Mouse (Mus musculus): Measurements from ENCODE around the gene Bcl2l12. TPM values are rescaled to one million over a fixed set of nuclear protein-coding genes. Genes with fewer than 3 reads are reported as not detected.

Bcl2l12 gene
- polyA plus RNA-seq, 1 experiment from 2014 or later: 19.7 TPM

- Histone ChIP-seq H3K36me3 (peaks cover 34% of the 10 kb centered on the region), H3K9ac (peak overlapping the region; percentile 97), H3K27ac (peak overlapping the region; percentile 89), H3K9me3 (no peaks in the 10 kb centered on the region), H3K4me2 (peak overlapping the region; percentile 85), H3K4me3 (peak overlapping the region; percentile 91), H3K4me1 (replicated peaks) (peaks cover 47% of the 10 kb centered on the region), H3K27me3 (peaks cover 6% of the 10 kb centered on the region; the same call in 1 of the 2 replicates)
- WGBS: 3% methylated on average over 20 of the region's 20 CpGs
- ATAC-seq (ENCODE audit: low FRiP score): no peak
These were observed 16.9 kb upstream of the Bcl2l12 start for GRCm38 (mm10) chr7:45015344-45015956.

- H3K36me3 ChIP-seq: peaks cover 48% of the 10 kb centered on the region
- H3K4me1 ChIP-seq (replicated peaks): peaks cover 46% of the 10 kb centered on the region
- WGBS: 96% methylated on average over 3 of the region's 3 CpGs
- no peak overlapping the region; the same call in 1 of the 2 replicates for H3K4me3 ChIP-seq
- no peak overlapping the region for H3K4me2 ChIP-seq
- no peaks in the 10 kb centered on the region for H3K9me3 ChIP-seq
- H3K27me3 ChIP-seq: peaks cover 5% of the 10 kb centered on the region; the same call in 1 of the 2 replicates
- H3K9ac ChIP-seq: 0 out of 2 replicates have a peak overlapping the region, but pooled peaks have one; percentile 97
- ATAC-seq (ENCODE audit: low FRiP score): no peak
- H3K27ac ChIP-seq: no peak overlapping the region
These were observed 15.6 kb upstream of the Bcl2l12 start for GRCm38 (mm10) chr7:45014096-45014451.

GRCm38 (mm10) chr7:45013366-45014095 lies 15.0 kb upstream of the Bcl2l12 start:
- WGBS: 95% methylated on average over 16 of the region's 16 CpGs

GRCm38 (mm10) chr7:45012824-45013223 lies 14.3 kb upstream of the Bcl2l12 start:
- Histone ChIP-seq H3K27me3 (no peaks in the 10 kb centered on the region), H3K9ac (no peak overlapping the region), H3K4me1 (replicated peaks) (peaks cover 36% of the 10 kb centered on the region), H3K27ac (no peak overlapping the region), H3K36me3 (peaks cover 60% of the 10 kb centered on the region), H3K4me2 (no peak overlapping the region), H3K9me3 (no peaks in the 10 kb centered on the region), H3K4me3 (no peak overlapping the region)
- no peak for ATAC-seq (ENCODE audit: low FRiP score)
- WGBS: 91% methylated on average over 4 of the region's 4 CpGs

More at GRCm38 (mm10) chr7:45013366-45014095, 15.0 kb upstream of the Bcl2l12 start:
- Histone ChIP-seq H3K27ac (no peak overlapping the region), H3K9me3 (no peaks in the 10 kb centered on the region), H3K4me2 (no peak overlapping the region), H3K27me3 (no peaks in the 10 kb centered on the region), H3K9ac (0 out of 2 replicates have a peak overlapping the region, but pooled peaks have one; percentile 3), H3K4me3 (no peak overlapping the region; the same call in 1 of the 2 replicates), H3K36me3 (peaks cover 53% of the 10 kb centered on the region), H3K4me1 (replicated peaks) (peaks cover 42% of the 10 kb centered on the region)
- no peak for ATAC-seq (ENCODE audit: low FRiP score)

GRCm38 (mm10) chr7:45012011-45012410 lies 13.5 kb upstream of the Bcl2l12 start:
- WGBS: 94% methylated on average over 6 of the region's 6 CpGs
- Histone ChIP-seq H3K9ac (no peak overlapping the region), H3K27me3 (no peaks in the 10 kb centered on the region), H3K4me1 (replicated peaks) (peaks cover 28% of the 10 kb centered on the region), H3K27ac (no peak overlapping the region), H3K36me3 (peaks cover 68% of the 10 kb centered on the region), H3K9me3 (no peaks in the 10 kb centered on the region), H3K4me2 (no peak overlapping the region), H3K4me3 (no peak overlapping the region)
- ATAC-seq (ENCODE audit: low FRiP score): no peak

- Histone ChIP-seq H3K9me3 (no peaks in the 10 kb centered on the region), H3K27ac (no peak overlapping the region), H3K36me3 (peaks cover 100% of the 10 kb centered on the region), H3K4me1 (replicated peaks) (peaks cover 5% of the 10 kb centered on the region; the same call in 1 of the 2 replicates), H3K27me3 (no peaks in the 10 kb centered on the region), H3K4me3 (no peak overlapping the region), H3K9ac (no peak overlapping the region), H3K4me2 (no peak overlapping the region)
- ATAC-seq (ENCODE audit: low FRiP score): no peak
- WGBS: 95% methylated on average over 19 of the region's 19 CpGs
These were observed 9.9 kb upstream of the Bcl2l12 start for GRCm38 (mm10) chr7:45008411-45008810.

- Histone ChIP-seq H3K9me3 (no peaks in the 10 kb centered on the region), H3K4me3 (no peak overlapping the region), H3K4me2 (no peak overlapping the region), H3K27ac (no peak overlapping the region), H3K4me1 (replicated peaks) (no peaks in the 10 kb centered on the region), H3K27me3 (no peaks in the 10 kb centered on the region), H3K9ac (no peak overlapping the region), H3K36me3 (peaks cover 100% of the 10 kb centered on the region)
- ATAC-seq (ENCODE audit: low FRiP score): no peak
- 93% methylated on average over 29 of the region's 30 CpGs for WGBS
These were observed 9.3 kb upstream of the Bcl2l12 start for GRCm38 (mm10) chr7:45007846-45008245.

- no peaks in the 10 kb centered on the region for H3K9me3 ChIP-seq
- no peaks in the 10 kb centered on the region for H3K27me3 ChIP-seq
- no peak for ATAC-seq (ENCODE audit: low FRiP score)
- H3K4me3 ChIP-seq: no peak overlapping the region
- H3K4me1 ChIP-seq (replicated peaks): no peaks in the 10 kb centered on the region
- no peak overlapping the region for H3K4me2 ChIP-seq
- WGBS: 97% methylated on average over 29 of the region's 29 CpGs
- H3K27ac ChIP-seq: no peak overlapping the region
- H3K36me3 ChIP-seq: peaks cover 100% of the 10 kb centered on the region
- no peak overlapping the region for H3K9ac ChIP-seq
These were observed 8.6 kb upstream of the Bcl2l12 start for GRCm38 (mm10) chr7:45007141-45007540.

- Histone ChIP-seq H3K27me3 (no peaks in the 10 kb centered on the region), H3K9me3 (no peaks in the 10 kb centered on the region)
- 96% methylated on average over 12 of the region's 12 CpGs for WGBS
These were observed 8.0 kb upstream of the Bcl2l12 start for GRCm38 (mm10) chr7:45006503-45006902.

GRCm38 (mm10) chr7:45005321-45005992 lies 6.9 kb upstream of the Bcl2l12 start:
- Histone ChIP-seq H3K4me3 (no peak overlapping the region), H3K4me2 (no peak overlapping the region), H3K4me1 (replicated peaks) (no peaks in the 10 kb centered on the region), H3K9ac (no peak overlapping the region), H3K9me3 (no peaks in the 10 kb centered on the region), H3K36me3 (peaks cover 100% of the 10 kb centered on the region), H3K27me3 (no peaks in the 10 kb centered on the region), H3K27ac (peak overlapping the region; percentile 35; the same call in 1 of the 2 replicates)
- ATAC-seq (ENCODE audit: low FRiP score): no peak
- WGBS: 94% methylated on average over 6 of the region's 6 CpGs

More at GRCm38 (mm10) chr7:45006503-45006902, 8.0 kb upstream of the Bcl2l12 start:
- H3K4me1 ChIP-seq (replicated peaks): no peaks in the 10 kb centered on the region
- no peak overlapping the region for H3K9ac ChIP-seq
- peaks cover 100% of the 10 kb centered on the region for H3K36me3 ChIP-seq
- H3K4me3 ChIP-seq: no peak overlapping the region
- H3K4me2 ChIP-seq: no peak overlapping the region
- ATAC-seq (ENCODE audit: low FRiP score): no peak
- no peak overlapping the region for H3K27ac ChIP-seq

- no peak overlapping the region for H3K4me3 ChIP-seq
- WGBS: 87% methylated on average over 3 of the region's 3 CpGs
- ATAC-seq (ENCODE audit: low FRiP score): no peak
These were observed 6.0 kb upstream of the Bcl2l12 start for GRCm38 (mm10) chr7:45004546-45004945.

GRCm38 (mm10) chr7:45002440-45002839 lies 3.9 kb upstream of the Bcl2l12 start:
- Histone ChIP-seq H3K4me2 (no peak overlapping the region), H3K27ac (no peak overlapping the region), H3K9me3 (no peaks in the 10 kb centered on the region), H3K9ac (no peak overlapping the region), H3K4me1 (replicated peaks) (peaks cover 23% of the 10 kb centered on the region), H3K36me3 (peaks cover 81% of the 10 kb centered on the region), H3K27me3 (no peaks in the 10 kb centered on the region), H3K4me3 (no peak overlapping the region)
- no peak for ATAC-seq (ENCODE audit: low FRiP score)
- 95% methylated on average over 7 of the region's 7 CpGs for WGBS

More at GRCm38 (mm10) chr7:45004546-45004945, 6.0 kb upstream of the Bcl2l12 start:
- Histone ChIP-seq H3K4me1 (replicated peaks) (peaks cover 5% of the 10 kb centered on the region), H3K36me3 (peaks cover 100% of the 10 kb centered on the region), H3K4me2 (no peak overlapping the region), H3K27me3 (no peaks in the 10 kb centered on the region), H3K9ac (no peak overlapping the region), H3K9me3 (no peaks in the 10 kb centered on the region), H3K27ac (no peak overlapping the region)
